Mouse (Mus musculus) lung, embryonic 16.5 days (tissue): Measurements from ENCODE around the gene Lrp3. TPM values are rescaled to one million over a fixed set of nuclear protein-coding genes. Genes with fewer than 3 reads are reported as not detected.
A peak's percentile ranks its signal among the peaks of the same experiment; 100 is the strongest.

Experiments used
- ATAC-seq: fragments of 200-750 bp; cut with Nextera tagmentation; 2 replicates; pipeline ENCODE4 v1.8.0; 2017; ENCODE audit warnings: low read depth, mild to moderate bottlenecking, moderate library complexity
- H3K27ac ChIP-seq: fragments of 300-500 bp; sonication (generic); 2 replicates; pipeline ENCODE4 v1.5.1; 2014; ENCODE audit warnings: mild to moderate bottlenecking, control low read depth, low read length
- H3K27me3 ChIP-seq: fragments of 300-500 bp; sonication (generic); 2 replicates; pipeline ENCODE4 v1.6.1; 2014; ENCODE audit warnings: low read depth, low read length, mixed read lengths; ENCODE audit not compliant: control insufficient read depth, insufficient read depth
- H3K36me3 ChIP-seq: fragments of 300-500 bp; sonication (generic); 2 replicates; pipeline ENCODE4 v1.6.1; 2014; ENCODE audit warnings: low read length; ENCODE audit not compliant: control insufficient read depth, insufficient read depth
- H3K4me1 ChIP-seq: fragments of 300-500 bp; sonication (generic); replicated peaks from 2 replicates; pipeline ENCODE4 v1.6.1; 2014; ENCODE audit warnings: low read length, mixed read lengths; ENCODE audit not compliant: control insufficient read depth, insufficient read depth
- H3K4me2 ChIP-seq: fragments of 300-500 bp; sonication (generic); 2 replicates; pipeline ENCODE4 v1.6.1; 2014; ENCODE audit warnings: low read depth, low read length, control low read depth
- H3K4me3 ChIP-seq: fragments of 300-500 bp; sonication (generic); 2 replicates; pipeline ENCODE4 v1.5.1; 2014; ENCODE audit warnings: mild to moderate bottlenecking, low read length, control low read depth
- H3K9ac ChIP-seq: fragments of 300-500 bp; sonication (generic); 2 replicates; pipeline ENCODE4 v1.6.1; 2014; ENCODE audit warnings: low read length, control low read depth
- H3K9me3 ChIP-seq: fragments of 300-500 bp; sonication (generic); 2 replicates; pipeline ENCODE4 v1.6.1; 2016; ENCODE audit warnings: low read length; ENCODE audit not compliant: control insufficient read depth
- WGBS: fragments of 180-500 bp; shearing (Covaris S2); extraction: QIAGEN DNeasy Blood & Tissue Kit; methylation state at CpG from one replicate; pipeline ENCODE4 v1.1.7; 2014; 5-methylcytosine and 5-hydroxymethylcytosine counted together
- polyA plus RNA-seq: library from polyadenylated mRNA; unstranded; fragments of >200 nt; fragmentation: Nextera tagmentation; extraction: Ambion mirVana; gene quantifications from 2 replicates; pipeline ENCODE4 v1.2.1, GENCODE M21; 2015

The Lrp3 gene
- polyA plus RNA-seq, 1 experiment from 2014 or later, result 5.9 TPM

DNA sequence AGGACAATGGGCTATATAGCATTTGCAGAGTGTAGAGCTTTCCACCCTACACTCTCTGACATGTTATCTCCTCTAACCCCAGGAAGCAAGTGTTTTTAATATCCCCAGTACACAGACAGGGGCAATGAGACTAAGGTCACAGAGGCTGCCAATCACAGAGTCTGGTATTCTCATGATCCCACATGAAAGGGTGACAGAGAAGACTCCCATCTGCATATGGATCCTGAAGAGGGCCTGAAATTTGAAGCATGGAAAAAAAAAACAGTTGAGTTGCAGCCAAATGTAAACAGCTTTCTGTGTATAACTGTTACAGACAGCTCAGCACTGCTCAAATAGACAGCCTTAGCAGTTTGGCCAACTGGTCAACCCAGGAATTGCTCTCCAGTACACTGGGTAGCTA, 15.5 kb downstream of the Lrp3 start:
- Histone ChIP-seq H3K4me2 (no peak overlapping the region), H3K4me3 (no peak overlapping the region), H3K9me3 (no peaks in the 10 kb centered on the region), H3K36me3 (peaks cover 15% of the 10 kb centered on the region), H3K27me3 (no peaks in the 10 kb centered on the region), H3K27ac (no peak overlapping the region), H3K9ac (no peak overlapping the region), H3K4me1 (peaks cover 3% of the 10 kb centered on the region; the same call in 1 of the 2 replicates)
- peak; percentile 76 for ATAC-seq

DNA sequence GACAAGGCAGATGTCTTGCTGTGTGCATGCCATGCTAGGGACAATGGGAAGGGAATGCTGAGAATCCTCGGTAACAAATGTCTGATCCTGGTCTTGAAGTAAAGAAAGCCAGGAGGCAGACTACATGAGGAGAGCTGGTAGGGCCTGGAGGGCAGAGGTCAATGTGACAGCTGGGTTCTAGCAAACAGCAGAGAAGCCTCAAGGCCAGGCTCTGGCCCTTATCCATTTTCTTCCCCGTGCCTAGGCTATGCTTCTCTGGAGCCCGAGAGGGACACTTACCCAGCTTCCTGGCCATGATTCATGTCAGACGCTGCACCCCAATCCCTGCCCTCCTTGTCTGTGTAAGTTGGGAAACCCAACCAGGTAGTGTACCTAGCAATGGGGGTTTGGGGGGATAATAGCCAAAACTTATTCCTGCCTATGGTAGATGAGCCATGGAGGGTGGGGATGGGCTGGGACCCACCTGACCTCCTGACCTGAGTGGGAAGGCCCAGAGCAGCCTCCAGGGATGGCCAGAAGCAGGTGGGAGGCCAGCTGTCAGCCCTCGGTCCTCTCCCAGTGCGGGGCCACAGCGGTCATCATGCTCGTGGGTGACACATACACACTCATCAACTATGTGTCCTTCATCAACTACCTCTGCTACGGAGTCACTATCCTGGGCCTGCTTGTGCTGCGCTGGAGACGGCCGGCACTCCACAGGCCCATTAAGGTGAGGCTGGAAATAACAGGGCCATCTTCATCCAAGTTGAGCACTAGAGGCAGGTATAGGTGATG, 16.1 kb downstream of the Lrp3 start:
- Histone ChIP-seq H3K9me3 (no peaks in the 10 kb centered on the region), H3K27ac (no peak overlapping the region), H3K4me2 (no peak overlapping the region), H3K4me1 (peaks cover 3% of the 10 kb centered on the region; the same call in 1 of the 2 replicates), H3K27me3 (no peaks in the 10 kb centered on the region), H3K9ac (no peak overlapping the region), H3K36me3 (peaks cover 15% of the 10 kb centered on the region), H3K4me3 (no peak overlapping the region)
- ATAC-seq, result peak; percentile 13; the same call in 1 of the 2 replicates
- WGBS, result 78% methylated on average over 12 of the region's 12 CpGs

DNA sequence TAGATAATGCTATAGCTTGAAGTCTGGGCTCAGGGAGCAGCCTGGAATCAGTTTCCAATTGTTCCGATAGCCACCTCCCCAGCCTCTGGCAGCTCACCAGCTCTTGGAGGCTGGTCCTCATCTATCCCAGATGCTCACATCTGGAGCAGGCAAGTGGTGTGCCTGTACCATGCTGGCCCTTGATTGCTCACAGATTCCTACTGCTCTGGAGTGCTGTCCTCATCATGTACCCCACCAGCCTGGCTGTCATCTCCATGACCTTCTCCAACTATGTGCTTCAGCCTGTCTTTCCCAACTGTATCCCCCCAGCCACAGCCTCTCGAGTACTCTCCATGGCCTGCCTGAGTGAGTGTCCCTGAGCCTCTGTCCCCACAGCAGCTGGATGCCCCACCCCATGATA, 18.3 kb downstream of the Lrp3 start:
- H3K27ac ChIP-seq, result no peak overlapping the region
- H3K4me3 ChIP-seq, result no peak overlapping the region
- H3K4me1 ChIP-seq, result peaks cover 3% of the 10 kb centered on the region; the same call in 1 of the 2 replicates
- H3K9me3 ChIP-seq, result no peaks in the 10 kb centered on the region
- ATAC-seq, result peak; percentile 72
- H3K9ac ChIP-seq, result no peak overlapping the region
- H3K36me3 ChIP-seq, result peaks cover 6% of the 10 kb centered on the region
- no peak overlapping the region for H3K4me2 ChIP-seq
- 47% methylated on average over 2 of the region's 2 CpGs for WGBS
- no peaks in the 10 kb centered on the region for H3K27me3 ChIP-seq

DNA sequence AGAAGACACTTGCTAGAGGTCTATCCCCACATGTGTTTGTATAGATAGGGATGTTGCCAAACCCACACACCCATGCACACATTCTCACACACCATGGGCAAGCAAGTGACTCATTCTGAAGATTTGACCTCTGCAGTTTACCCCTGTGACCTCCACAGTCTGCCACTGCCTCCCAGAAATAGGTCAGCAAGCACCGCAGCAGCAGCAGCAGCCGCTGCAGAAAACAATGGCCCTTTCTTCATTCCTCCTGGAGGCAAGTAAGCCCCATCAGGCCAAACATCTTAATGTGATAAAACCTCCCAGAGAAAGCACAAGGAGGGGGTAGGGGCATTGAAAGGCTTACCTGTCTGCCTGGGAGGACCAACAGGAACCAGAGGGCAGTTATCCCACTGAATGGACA, 24.0 kb downstream of the Lrp3 start:
- H3K4me1 ChIP-seq, result peaks cover 2% of the 10 kb centered on the region; the same call in 1 of the 2 replicates
- no peak overlapping the region for H3K27ac ChIP-seq
- H3K27me3 ChIP-seq, result peaks cover 14% of the 10 kb centered on the region
- H3K9ac ChIP-seq, result no peak overlapping the region
- H3K4me2 ChIP-seq, result no peak overlapping the region
- no peaks in the 10 kb centered on the region for H3K36me3 ChIP-seq
- 32% methylated on average over 2 of the region's 2 CpGs for WGBS
- H3K4me3 ChIP-seq, result no peak overlapping the region
- H3K9me3 ChIP-seq, result no peaks in the 10 kb centered on the region
- ATAC-seq, result no peak

DNA sequence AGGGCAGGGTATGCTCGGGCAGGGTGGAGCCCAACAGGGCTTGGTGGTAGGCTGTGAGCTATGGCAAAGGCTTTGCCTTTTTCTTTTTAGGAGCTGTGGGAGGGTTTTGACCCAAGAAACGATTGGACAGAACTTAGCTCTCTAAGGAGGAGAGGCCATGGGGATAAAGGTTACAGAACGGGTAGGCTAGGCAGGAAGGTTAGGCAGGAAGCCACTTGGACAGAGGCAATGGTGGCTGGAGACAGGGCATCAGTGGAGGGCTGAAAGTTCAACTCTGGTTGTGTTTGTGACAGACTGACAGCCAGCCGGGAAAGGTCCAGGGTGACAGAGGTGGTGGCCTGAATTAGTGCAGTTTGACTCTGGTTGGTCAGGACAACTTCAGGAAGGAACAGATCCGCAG, 25.6 kb downstream of the Lrp3 start:
- Histone ChIP-seq H3K27me3 (peaks cover 30% of the 10 kb centered on the region), H3K9me3 (no peaks in the 10 kb centered on the region), H3K36me3 (no peaks in the 10 kb centered on the region), H3K27ac (no peak overlapping the region), H3K4me1 (peaks cover 17% of the 10 kb centered on the region), H3K9ac (no peak overlapping the region), H3K4me2 (no peak overlapping the region), H3K4me3 (no peak overlapping the region)
- WGBS, result 49% methylated on average over 5 of the region's 5 CpGs
- ATAC-seq, result no peak

DNA sequence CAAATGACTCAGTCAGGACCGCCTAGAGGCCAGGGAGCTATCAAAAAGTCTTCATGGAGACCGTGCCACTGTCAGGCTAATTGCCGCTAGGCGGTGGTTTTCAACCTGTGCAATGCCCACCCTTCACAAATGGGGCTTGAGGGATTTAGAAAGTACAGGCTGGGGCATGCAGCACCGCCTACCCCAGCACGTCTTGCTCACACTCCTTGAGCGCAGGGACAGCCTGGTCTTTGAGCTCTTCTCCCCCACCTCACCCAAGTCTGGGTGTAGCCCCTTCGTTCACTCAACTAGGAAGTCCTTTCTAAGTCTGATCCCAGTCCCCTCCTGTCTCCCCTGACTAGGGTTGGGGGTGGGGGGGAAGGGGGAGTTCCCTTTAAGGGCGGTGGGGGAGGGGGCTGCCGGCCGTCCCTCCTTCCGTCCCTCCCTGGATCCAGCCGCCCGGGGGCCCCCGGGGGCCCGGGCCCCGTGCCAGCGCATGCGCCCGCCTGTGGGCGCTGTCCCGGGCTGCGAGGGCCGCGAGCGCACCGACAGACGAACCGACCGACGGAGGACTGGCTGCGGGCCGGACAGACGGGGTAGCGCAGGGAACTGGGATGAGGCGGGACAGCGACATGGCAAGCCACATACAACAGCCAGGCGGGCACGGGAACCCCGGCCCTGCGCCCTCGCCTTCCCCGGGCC, 29.3 kb downstream of the Lrp3 start, which contains the start of gene Slc7a10:
Slc7a10 (plus strand) TSS at position 497 of the 681 bp plus-strand sequence.
- peaks cover 33% of the 10 kb centered on the region for H3K27me3 ChIP-seq
- H3K27ac ChIP-seq, result no peak within 1 kb of the TSS
- ATAC-seq, result peak; percentile 50
- peak within 1 kb of the TSS; percentile 45 for H3K4me3 ChIP-seq
- peak within 1 kb of the TSS; percentile 47 for H3K9ac ChIP-seq
- WGBS, result 1% methylated on average over 41 of the region's 43 CpGs
- H3K4me2 ChIP-seq, result peak within 1 kb of the TSS; percentile 71
- peaks cover 17% of the 10 kb centered on the region for H3K4me1 ChIP-seq
- no peaks in the 10 kb centered on the region for H3K36me3 ChIP-seq
- H3K9me3 ChIP-seq, result 0 out of 2 replicates have a peak, but pooled peaks cover 2% of the 10 kb centered on the region

DNA sequence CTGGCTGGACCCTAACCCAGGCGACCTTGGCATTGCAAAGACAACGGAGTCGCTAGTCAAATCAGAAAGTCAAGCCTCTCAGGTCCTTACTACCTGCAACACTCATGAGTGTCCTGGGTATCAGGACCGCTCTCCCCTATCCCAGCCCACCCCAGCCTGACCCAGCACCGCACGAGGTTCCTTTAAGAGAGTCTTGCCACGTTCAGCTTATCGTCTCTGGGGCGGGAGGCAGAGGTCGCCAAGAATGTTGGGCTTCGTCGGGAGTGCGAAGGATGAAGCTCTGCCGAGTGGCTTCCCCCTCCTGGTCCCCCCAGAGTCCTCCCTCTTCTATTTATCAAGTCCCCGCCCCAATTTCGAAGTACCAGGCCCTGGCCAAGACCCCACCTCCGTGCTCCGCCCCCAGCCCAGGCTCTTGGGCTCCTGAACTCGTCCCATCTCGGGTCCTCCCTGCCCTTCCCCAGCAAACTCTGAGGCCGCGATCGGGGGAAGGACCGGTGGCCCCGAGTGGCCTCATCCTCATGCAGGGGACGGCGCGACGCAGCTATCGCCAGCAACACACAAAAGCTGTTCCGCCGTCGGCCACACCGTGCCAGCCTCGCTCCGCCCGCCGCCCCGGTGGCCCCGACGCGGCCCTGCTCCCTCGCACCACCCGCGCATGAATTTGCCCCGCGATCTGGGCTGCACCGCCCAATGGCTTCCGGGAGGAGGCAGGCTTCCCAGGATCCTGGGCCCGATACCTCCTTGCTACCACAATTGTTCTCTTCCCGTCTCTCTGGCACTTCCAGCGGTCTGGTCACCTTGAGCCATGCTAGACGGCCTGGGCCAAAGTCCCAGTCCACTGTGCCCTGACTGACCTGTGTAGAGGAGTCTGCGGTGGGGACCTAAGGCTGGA, 30.2 kb downstream of the Lrp3 start:
- 2% methylated on average over 54 of the region's 54 CpGs for WGBS
- peaks cover 17% of the 10 kb centered on the region for H3K4me1 ChIP-seq
- H3K9me3 ChIP-seq, result 0 out of 2 replicates have a peak, but pooled peaks cover 2% of the 10 kb centered on the region
- peak overlapping the region; percentile 27 for H3K9ac ChIP-seq
- H3K4me3 ChIP-seq, result peak overlapping the region; percentile 45
- ATAC-seq, result peak; percentile 66
- no peak overlapping the region for H3K27ac ChIP-seq
- no peaks in the 10 kb centered on the region for H3K36me3 ChIP-seq
- peaks cover 33% of the 10 kb centered on the region for H3K27me3 ChIP-seq
- peak overlapping the region; percentile 71 for H3K4me2 ChIP-seq

DNA sequence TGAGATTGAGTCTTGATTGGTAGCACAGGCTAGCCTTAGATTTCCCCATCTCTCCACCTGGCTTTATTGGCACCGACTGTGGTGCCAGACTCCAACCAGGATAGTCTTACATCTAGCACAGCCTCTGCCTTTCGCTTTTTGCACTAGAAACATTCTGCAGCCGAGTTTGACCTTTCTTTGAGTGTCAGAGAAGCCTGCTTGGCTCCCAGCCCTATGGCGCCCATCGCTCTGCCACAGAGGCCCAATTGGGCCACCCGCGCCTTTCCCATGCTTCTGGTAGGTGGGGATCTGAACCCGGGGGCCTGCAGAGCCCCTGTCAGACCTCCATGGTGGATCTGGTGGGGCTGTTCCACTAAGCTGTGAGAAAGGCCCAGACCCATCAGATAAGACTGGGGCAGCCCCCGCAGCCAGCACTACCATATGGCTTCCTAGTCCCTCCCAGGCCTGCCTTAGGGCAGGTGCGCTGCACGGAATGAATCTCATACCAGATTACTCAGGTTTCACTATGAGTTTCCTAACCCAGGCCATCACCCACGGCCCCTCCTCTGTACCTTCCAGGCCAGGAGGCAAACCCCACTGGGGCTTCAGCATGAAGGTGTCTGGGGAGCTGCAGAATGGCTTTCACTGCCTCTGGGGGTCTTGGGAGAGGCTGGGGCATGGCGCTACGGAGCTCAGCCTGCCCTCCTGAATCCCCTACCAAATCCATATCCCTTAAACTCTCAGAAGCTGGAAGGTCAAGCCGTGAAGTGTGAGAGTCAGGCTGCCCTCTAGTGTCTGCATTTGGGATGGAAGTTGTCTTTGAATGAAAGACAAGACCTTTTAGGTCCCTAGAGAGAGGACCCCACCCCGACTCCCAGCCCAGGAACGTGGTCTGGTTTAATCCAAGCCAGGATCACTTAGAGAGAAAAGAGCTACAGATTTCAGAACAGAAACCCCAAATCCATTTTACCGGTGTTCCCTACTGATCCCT, 38.6 kb downstream of the Lrp3 start:
- H3K27me3 ChIP-seq, result no peaks in the 10 kb centered on the region
- 47% methylated on average over 18 of the region's 18 CpGs for WGBS
- ATAC-seq, result no peak
- H3K4me1 ChIP-seq, result peaks cover 2% of the 10 kb centered on the region; the same call in 1 of the 2 replicates
- H3K36me3 ChIP-seq, result no peaks in the 10 kb centered on the region
- H3K9ac ChIP-seq, result no peak overlapping the region
- H3K9me3 ChIP-seq, result 0 out of 2 replicates have a peak, but pooled peaks cover 2% of the 10 kb centered on the region
- no peak overlapping the region for H3K27ac ChIP-seq
- no peak overlapping the region for H3K4me3 ChIP-seq
- no peak overlapping the region for H3K4me2 ChIP-seq
